Mouse (Mus musculus) kidney, adult 2 months (tissue): ENCODE results near the gene Atp1b2.

ENCODE experiments used
- CTCF ChIP-seq: fragments of 200-500 bp; conservative IDR thresholded peaks from 2 replicates; pipeline ENCODE4 v1.5.1; 2011; ENCODE audit warnings: low read depth, mild to moderate bottlenecking, control low read depth, low read length, moderate library complexity, mixed read lengths; ENCODE audit not compliant: insufficient read depth, insufficient read length
- POLR2A ChIP-seq: fragments of 200-500 bp; IDR thresholded peaks from one replicate; pipeline ENCODE4 v1.6.1; 2011; ENCODE audit warnings: low read depth, low read length, control low read depth

DNA sequence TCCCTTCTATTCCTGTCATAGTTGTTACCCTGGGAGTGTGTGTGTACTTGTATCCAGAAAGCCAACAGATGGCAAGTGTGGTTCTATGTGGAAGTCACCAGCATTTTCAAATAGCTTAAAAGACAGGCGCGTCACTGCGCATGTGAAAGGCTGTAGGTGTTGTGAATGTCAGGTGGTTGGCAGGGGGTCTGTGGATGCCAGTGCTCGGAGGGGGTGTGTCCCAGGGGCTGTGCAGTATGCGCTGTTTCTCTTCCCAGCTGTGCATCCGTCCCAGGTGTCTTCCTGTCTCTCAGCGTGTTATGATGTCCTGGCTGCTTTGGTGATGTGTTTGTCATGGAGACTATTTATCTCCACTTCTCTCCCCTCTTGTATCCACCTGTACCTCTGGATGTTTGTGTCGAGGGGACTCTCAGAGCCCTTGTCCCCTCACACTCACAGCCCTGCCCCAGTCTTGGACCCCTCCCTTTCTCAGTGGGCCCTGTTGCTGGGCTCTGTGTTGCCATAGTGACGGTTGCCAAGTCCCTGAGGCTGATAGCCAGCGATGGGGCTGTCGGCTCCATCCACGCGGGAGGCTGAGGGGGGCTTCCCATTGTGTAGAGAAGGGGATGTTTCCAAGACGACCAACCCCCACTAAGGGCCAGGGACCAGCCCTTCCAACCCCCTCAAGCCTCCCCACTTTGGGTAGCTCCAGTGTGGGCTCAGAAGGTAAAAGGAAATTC lies 53.0 kb downstream of the Atp1b2 start:
- TF ChIP-seq CTCF = no peak
- no peak for TF ChIP-seq POLR2A
